Mouse (Mus musculus): ENCODE data around the gene Foxred2.

Foxred2 gene

GRCm38 (mm10) chr15:77945711-77946110, 10.8 kb downstream of the Foxred2 start:
- no peak for DNase-seq (ENCODE audit: low read depth, low spot score)

- no peak for DNase-seq (ENCODE audit: low read depth, low spot score)
Observed at GRCm38 (mm10) chr15:77941563-77941962, 15.0 kb downstream of the Foxred2 start.

- DNase-seq (ENCODE audit: low read depth, low spot score), result no peak
Observed at GRCm38 (mm10) chr15:77938516-77938915, 18.0 kb downstream of the Foxred2 start.

- no peak for DNase-seq (ENCODE audit: low read depth, low spot score)
Observed at GRCm38 (mm10) chr15:77935673-77936375, 20.7 kb downstream of the Foxred2 start.

- no peak for DNase-seq (ENCODE audit: low read depth, low spot score)
Observed at GRCm38 (mm10) chr15:77934968-77935367, 21.6 kb downstream of the Foxred2 start.

GRCm38 (mm10) chr15:77934326-77934725, 22.2 kb downstream of the Foxred2 start:
- no peak for DNase-seq (ENCODE audit: low read depth, low spot score)

- peak; percentile 91 for DNase-seq (ENCODE audit: low read depth, low spot score)
Observed at GRCm38 (mm10) chr15:77933770-77934169, 22.8 kb downstream of the Foxred2 start.

GRCm38 (mm10) chr15:77933222-77933621, 23.3 kb downstream of the Foxred2 start:
- no peak for DNase-seq (ENCODE audit: low read depth, low spot score)

GRCm38 (mm10) chr15:77931689-77932016, 24.9 kb downstream of the Foxred2 start:
- DNase-seq (ENCODE audit: low read depth, low spot score), result peak; percentile 88

- DNase-seq (ENCODE audit: low read depth, low spot score), result no peak
Observed at GRCm38 (mm10) chr15:77930986-77931688, 25.4 kb downstream of the Foxred2 start.

- DNase-seq (ENCODE audit: low read depth, low spot score), result peak; percentile 19
Observed at GRCm38 (mm10) chr15:77929804-77930203, 26.7 kb downstream of the Foxred2 start.

- peak; percentile 99 for DNase-seq (ENCODE audit: low read depth, low spot score)
Observed at GRCm38 (mm10) chr15:77928673-77929331, 27.7 kb downstream of the Foxred2 start, which contains the start of gene Txn2. Txn2 (minus strand) TSS chr15:77929006.

- no peak for DNase-seq (ENCODE audit: low read depth, low spot score)
Observed at GRCm38 (mm10) chr15:77928091-77928490, 28.4 kb downstream of the Foxred2 start.

- no peak for DNase-seq (ENCODE audit: low read depth, low spot score)
Observed at GRCm38 (mm10) chr15:77926921-77927320, 29.6 kb downstream of the Foxred2 start.

- DNase-seq (ENCODE audit: low read depth, low spot score), result no peak
Observed at GRCm38 (mm10) chr15:77925195-77925594, 31.3 kb downstream of the Foxred2 start.

- DNase-seq (ENCODE audit: low read depth, low spot score), result no peak
Observed at GRCm38 (mm10) chr15:77923267-77924035, 33.1 kb downstream of the Foxred2 start.

GRCm38 (mm10) chr15:77922710-77923109, 33.8 kb downstream of the Foxred2 start:
- DNase-seq (ENCODE audit: low read depth, low spot score), result no peak

- no peak for DNase-seq (ENCODE audit: low read depth, low spot score)
Observed at GRCm38 (mm10) chr15:77921636-77922035, 34.9 kb downstream of the Foxred2 start.

- no peak for DNase-seq (ENCODE audit: low read depth, low spot score)
Observed at GRCm38 (mm10) chr15:77920511-77921462, 35.7 kb downstream of the Foxred2 start.

- DNase-seq (ENCODE audit: low read depth, low spot score), result no peak
Observed at GRCm38 (mm10) chr15:77919441-77919840, 37.1 kb downstream of the Foxred2 start.

Data from A20 (cell line).